Mouse (Mus musculus): ENCODE data around the gene Rabl6.

The Rabl6 gene

DNA sequence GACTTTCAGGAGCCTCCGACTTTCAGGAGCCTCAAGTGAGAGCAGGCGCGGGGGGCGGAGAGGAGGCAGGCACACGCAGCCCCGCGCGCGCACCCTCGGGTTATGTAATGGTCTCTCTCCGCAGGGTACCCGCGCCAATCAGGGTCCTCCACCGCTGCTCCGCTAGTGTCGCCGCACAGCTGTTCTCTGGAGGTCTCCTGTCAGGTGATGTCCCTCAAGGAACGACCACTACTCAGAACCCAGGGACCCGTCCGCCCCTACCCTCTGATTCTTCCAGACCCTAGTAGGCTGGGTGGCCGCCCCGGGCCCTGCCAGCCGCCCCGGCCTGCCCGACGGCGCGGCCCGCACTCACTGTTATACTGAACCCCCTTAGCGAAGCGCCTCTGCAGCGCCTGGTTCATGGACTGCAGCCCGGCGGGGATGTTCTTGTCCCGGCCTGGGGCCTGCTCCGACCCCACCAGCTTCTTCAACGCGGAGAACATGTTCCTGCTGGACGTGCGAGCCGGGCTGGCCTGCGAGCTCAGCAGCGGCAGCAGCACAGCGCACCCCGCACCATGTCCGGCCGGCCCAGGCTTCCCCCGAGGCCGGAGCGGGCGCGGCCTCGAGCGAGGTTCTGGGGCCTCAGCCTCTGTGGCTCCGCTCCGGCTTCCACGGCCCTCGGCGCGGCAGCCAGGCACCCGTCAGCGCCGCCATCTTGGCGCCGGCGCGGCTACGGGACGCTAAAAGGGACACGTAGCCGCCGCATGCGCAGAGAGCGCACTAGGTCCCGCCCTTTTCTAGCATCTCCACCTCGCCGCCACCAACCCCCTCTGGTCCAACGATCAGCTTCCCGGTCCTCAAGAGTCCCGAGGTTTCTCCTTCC is at the start of gene Rabl6:
Gene Rabl6, minus strand, starts transcription at position 761 of the 862 bp plus-strand sequence.
- peak; percentile 84 to 98 for DNase-seq

DNA sequence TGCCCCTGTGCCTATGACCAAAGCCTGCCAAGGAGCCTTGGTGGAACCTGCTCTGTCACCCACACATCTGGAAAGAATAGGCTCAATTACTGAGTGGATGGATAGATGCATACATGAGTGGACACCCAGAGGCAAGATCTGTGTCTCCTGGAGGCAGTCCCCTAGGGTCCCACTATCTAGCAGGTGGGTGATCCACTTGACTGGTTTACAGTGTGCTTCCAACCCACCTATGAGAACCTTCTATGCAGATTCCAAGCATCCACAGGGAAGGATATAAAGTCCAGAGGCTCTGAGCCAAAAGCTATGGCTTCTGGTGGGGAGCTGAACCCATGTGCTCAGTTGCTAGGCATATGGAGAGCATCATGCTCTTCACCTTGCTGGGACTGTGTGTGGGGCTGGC is 49.3 kb upstream of the Rabl6 start, which contains the start of gene Lcn5:
Gene Lcn5, plus strand, starts transcription at position 301 of the 400 bp plus-strand sequence.
- no peak for DNase-seq

DNA sequence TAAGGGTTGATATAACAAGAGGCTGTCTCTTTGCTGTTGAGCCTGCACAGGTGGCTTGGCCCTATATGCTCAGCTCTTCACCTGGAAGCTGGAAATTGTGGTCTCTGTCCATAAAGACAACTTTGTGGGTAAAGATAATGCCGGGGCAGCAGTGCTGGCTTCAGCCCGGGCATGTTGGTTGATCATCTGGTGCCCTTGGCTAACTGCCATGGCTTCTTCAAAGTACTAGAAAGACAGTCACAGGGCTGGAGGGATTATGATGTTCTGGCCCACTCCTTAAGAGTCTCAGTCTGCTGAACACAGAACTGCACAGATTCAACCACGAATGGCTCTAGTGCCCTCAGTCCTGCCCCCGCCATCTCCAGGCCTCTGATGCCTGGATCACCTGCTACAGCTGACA is 48.9 kb upstream of the Rabl6 start:
- peak; percentile 46 for DNase-seq

DNA sequence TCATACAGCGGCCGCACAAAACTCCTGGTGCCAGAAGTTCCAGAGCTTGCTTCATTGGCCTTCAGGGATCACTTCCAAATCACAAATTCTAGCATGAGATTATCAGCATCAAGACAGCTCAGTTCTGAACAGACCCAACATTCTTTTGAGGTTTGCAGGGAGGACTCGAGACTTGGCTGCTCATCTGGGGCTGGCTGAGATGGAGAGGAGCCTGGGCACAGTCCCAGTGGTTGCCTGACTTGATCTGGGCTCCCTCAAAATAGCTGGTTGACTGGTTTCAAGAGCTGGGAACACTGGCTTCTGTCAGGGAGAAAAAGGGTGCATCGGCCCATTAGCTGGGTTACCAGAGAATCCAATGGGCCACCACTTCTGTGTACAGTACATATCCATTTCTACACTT is 48.4 kb upstream of the Rabl6 start:
- DNase-seq = peak; percentile 7 to 13

DNA sequence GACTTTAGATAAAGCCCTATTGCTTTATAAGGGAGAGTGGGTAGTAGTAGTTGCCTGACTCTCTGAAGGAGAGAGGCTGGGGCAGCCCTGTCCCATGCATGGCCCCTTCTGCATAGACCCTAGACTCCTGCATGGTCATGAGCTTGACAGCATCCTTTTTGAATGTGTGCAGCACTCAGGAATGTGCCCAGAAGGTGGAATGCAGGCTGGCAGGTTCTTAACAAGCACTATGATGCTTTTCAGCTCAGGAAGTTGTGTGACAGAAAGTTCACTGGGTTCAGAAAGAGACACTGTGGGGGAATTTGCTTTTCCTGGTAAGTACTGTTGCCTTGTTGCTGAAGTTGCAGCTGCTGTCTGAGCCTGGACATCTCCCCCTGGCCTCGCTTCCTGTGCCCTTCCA is 46.2 kb upstream of the Rabl6 start:
- DNase-seq = no peak

DNA sequence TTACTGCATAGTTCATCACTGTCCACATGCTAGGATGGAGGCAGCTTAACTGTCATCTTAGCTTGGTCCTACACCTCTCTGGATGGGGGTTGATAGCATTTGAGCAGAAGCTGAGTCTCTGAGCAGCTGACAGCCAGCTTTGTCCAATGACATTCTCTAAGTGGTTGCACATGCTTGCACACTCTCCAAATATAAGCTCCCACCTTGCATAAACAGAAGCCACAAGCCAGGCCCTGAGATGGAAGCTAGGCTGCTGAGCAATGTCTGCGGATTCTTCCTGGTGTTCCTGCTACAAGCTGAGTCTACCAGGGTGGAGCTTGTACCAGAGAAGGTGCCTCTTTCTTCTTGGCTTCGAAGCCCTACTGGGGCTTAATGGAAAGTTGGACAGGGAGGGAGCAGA is 44.6 kb upstream of the Rabl6 start, which contains the start of gene Lcn8:
Gene Lcn8, plus strand, starts transcription at position 219 of the 400 bp plus-strand sequence.
- no peak for DNase-seq

DNA sequence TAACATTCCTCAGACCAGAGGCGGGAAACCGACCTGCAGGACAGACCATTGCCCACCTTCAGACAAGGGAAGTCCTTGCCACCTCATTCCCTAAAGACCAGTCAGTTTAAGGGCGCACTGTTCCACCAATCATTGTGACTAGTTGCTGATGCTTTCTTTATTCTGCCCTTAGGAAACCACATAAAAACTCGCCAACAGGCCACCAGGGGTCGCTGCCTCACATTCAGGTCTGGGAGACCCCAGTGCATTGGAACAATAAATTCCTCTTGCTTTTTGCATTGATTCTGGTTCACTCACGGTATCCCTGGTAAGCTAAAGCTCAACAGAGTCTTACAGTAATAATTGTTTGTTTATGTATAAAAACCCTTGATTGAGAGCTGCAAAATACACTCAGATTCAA is 31.6 kb upstream of the Rabl6 start:
- DNase-seq = peak in 1 of 2 experiments; percentile 30

DNA sequence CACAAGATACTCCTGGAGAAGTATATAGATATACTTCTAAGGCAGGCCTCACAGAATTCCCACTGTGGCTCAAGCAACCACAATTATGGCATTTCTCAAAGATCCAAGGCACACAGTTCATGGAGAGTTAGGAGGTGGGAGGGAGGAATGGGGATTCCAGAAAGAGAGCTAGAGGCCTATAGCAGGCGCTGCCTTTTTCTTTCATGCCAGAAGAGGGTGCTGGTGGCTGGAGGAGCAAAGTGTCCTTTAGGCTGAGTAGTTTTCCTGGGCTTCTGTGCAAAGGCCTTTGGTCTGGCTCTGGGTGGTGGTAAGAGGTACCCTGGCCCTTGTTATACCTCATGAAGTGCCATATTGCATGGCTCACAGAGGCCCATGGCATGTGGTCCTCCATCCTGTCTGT is 25.7 kb upstream of the Rabl6 start:
- no peak for DNase-seq

DNA sequence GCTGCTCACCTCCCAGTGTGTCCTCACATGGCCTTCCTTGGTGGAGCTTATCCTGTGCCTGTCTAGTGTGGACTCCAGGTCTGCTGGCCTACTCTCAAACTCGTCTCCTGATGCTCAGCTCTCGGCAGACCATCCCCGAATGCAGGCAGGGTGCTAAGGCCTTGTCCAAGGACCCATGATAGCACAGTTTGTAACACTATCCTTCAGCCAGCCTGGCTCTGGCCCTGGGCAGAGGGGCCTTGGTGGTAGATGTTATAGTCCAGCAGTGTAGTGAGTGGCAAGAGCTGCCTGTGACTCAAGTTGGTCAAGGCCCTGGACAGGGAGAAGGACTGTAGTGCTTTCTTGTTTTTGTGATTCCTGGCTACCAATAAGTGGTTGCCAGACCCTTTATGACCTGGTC is 25.3 kb upstream of the Rabl6 start:
- DNase-seq = no peak

DNA sequence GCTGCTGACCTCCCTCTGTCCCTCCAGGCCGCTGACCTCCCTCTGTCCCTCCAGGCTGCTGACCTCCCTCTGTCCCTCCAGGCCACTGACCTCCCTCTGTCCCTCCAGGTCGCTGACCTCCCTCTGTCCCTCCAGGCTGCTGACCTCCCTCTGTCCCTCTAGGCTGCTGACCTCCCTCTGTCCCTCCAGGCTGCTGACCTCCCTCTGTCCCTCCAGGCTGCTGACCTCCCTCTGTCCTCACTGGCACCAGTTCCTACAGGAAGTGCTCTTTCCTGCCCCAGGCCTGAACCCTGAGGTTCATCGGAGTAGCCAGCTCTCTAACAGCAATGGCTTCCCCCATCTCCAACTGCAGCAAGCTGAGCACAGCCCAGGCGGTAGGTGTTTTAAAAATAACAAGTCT is 20.4 kb upstream of the Rabl6 start:
- DNase-seq = no peak

DNA sequence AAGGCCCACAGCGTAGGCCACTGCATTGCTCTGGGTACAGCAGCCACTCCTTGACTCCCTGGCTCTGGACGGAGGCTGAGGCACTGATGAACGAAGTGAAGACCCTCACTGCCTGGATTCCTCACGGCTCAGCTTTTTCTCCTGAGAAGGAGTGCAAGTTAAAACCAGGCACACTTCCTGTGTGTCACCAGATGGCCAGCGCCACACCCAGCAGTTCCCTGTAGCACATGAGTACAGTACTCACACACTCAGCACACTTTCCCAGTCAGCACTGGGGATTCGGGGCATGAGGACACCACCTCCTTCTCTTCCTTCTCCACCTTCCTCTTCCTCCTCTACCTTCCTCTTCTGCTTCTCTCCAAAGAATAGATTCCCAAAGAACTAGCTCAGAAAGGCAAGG is 19.5 kb upstream of the Rabl6 start, which contains the start of gene Fcna:
Gene Fcna, minus strand, starts transcription at position 220 of the 400 bp plus-strand sequence.
- DNase-seq = no peak

DNA sequence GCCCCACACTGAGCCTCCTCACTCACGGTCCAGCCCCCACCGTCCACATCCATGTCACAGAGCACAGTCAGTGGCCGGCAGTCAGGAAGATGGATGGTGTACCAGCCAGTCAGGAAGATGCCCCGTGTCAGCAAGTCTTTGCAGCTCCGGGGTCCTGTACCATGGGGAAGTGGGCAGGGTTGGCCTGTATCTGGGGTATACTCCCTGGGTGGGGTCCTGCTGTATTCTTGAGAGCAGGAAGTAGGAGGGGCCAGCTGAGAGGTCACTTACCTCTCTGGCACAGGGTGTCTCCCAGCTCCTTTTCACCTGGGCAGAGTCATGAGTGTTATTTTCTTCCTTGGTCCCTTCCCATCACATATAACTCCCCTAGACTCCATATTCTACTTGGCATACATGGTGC is 17.7 kb upstream of the Rabl6 start:
- no peak for DNase-seq

DNA sequence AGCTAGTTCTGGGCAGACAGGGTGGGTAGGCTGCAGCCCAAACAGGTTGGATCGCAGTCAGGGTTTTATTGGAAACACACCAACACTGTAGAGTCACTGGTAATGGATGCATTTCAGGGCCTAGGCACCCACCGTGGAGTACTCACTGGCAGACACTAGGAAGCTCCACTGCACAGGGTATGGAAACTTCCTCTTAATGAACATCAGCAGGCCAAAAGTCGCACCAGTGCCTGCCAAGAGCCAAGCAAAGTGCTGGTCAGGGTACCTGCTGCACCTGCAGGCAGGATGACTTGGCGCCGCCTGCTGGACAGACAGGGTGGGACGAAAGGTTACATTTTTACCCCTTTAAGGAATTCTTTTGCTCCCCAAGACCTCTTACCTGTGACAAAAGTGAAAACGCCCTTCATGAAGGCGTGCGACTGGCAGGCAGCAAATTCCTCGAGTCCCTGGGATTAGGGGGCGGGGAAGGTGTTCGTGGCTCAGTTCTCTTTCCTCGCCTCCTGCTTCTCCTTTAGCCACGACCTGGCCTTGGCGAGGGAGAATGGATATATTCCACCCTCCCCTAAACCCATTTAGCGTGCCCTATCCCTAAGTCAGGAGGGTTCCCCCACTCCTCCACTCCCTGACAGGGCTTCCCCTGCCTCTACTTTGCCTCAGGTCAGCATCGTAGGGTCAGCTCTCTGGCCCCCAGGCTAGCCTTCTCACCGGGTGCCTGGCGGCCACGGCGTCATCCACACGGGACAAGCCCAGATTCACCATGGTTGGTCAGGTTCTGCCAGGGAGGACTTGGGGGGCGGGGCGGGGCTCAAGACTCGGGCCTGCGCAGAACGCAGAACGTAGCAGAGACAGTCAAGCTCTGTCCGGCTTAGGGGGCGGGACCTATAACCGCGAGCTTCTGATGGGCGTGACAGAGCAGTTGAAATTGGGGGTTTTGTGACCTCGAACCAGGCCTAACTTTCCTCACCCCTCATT is 13.2 kb upstream of the Rabl6 start, which contains the start of gene Tmem141:
Gene Tmem141, minus strand, starts transcription at position 777 of the 972 bp plus-strand sequence.
- DNase-seq = peak; percentile 93 to 96

DNA sequence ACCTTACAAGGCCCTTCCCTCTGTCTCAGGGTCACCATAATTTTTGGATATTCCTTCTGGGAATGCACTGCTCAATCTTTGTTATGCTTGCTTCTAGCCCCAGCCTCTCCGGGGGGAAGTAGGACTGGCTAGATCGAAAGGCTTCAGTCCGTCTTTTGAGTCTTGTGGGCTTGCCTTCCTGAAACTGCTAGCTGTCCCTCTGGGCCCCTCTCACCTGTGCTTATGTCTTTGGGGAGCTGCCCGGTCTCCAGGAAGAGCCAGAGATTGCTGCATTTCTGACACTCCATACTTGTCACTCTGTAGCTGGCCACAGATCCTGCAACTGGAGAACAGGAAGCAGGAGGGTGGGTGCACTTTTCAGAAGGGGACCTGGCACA is 12.5 kb upstream of the Rabl6 start:
- DNase-seq = no peak

DNA sequence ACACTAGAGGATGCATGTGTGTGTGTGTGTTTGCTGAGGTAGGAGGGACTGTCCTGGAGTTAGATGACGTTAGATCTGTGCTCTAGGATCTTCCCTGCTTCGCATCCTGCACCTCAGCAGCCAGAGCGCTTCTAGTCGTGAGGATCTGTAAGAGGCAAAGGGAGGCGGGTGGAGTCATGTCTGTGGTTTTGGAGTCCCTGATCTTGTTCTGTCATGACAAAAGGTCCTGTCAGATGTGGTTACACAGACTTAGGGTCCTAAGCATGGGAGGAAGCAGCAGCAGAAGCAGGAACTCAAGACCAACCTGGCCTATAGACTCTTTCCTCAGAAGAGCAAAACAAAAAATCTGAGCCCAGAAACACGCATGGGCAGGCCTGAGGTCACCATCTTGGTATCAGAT is 12.1 kb upstream of the Rabl6 start:
- no peak for DNase-seq

DNA sequence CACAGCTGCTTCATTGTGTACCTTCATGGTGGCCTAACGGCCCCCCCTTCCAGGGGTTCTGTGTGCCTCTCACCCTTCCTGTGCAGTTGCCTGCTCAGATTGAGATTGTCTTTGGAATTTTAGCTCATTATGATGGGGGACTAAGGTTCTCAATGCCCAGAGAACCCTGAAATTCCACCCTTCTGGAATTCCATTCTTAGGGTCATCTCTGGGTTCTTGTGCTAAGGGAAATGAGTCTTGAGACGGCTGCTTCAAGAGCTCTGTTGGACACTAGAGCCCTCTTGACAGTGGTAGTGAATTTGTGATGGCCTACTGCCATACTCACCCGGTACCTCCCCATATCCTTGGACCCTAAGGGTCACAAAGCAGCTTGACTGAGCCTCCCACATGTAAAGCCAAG is 9.3 kb upstream of the Rabl6 start, which contains the start of gene Ccdc183:
Gene Ccdc183, minus strand, starts transcription at position 101 of the 400 bp plus-strand sequence.
- no peak for DNase-seq

DNA sequence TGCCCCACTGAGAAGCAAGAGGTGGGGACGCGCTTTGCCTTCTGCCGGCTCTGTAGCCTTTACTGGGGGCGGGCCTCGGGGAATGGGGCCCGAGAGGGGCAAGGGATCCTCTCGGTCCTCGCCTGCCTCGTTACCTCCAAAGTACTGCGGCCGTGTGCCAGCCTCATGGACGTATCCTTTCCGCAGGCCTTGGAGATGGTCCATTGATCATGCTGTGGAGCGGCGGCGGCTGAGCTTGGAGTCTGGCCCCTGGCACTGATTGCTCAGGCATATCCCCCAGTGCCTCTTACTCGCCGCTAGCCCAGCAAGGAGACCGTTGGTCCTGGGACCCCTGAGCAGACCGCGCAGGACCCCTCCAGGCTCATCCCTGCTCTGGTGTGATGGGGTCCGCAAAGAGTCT is 8.1 kb upstream of the Rabl6 start:
- no peak for DNase-seq

DNA sequence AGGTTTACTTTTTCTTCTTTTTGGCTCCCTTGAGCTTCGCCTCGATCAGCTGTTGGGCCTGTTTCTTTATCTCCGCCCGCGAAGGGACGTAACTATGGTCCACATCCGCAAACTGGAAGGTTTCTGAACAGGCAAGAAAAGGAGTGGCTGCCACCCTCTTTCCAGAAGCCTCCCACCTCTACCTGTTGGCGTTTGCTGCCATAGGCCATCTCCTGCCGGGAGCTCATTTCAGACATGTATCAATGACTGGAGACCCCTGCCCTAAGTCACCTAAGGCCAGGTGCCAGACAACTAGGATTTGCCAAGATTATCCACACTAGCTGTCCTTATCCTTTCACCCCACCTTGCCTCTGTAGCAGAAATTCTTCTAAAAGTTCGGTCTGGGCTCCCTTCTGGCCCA is 350 bp upstream of the Rabl6 start:
- peak in 1 of 2 experiments; percentile 27 for DNase-seq

DNA sequence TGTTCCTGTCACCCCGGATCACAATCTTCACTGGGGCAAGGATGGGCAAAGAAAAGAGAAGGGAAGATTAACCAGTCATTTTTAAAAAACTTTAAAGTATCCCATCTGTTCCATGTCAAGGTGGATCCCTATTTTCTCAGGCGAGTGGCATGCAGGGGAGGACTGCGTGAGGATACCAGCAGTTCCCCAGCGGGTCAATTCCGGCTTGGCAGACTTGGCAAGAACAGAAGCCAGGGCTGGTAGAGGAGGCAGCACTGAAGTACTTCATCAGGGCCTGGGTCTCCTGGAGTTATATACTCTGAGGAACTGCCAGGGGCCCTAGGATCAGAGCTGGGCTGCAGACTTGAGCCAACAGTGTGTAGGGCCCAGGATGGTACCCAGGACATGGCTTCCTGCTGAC is 5.8 kb downstream of the Rabl6 start:
- DNase-seq = no peak

DNA sequence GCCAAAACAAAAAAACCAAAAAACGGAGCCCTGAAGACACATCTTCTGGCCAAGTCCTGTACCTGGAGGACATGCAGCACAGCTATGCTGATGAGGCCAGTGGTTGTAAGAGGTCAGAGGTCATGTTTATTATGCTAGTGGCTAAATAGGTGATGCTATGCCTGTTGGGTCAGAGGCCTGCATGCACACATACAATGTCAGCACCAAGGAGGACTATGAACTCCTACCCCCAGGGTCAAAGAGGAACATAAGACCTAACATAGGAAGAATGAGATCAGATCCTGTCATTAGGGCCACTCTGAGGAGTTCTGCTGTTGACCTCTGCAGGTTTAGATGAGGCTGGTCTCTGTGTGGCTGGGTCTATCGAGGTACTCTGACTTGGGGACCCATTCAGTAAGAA is 8.3 kb downstream of the Rabl6 start:
- DNase-seq = no peak

DNA sequence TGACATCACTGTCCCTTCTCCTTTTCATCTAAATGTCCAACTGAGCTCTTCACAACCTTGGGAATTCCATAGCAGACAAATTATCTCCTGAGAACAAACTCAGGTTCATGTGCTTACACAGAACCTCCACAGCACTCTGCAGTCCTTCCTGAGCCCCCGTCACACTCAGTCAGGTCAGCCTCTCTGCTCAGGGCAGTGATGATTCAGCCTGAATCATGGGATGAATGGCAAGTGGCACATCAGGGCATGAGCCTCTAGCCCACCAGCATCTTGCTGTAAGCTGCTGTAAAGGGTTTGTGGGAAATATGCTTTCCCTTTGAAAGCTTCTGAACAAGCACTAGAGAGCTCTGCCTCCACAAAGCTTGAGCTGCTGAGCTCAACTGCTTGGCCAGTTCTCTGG is 9.6 kb downstream of the Rabl6 start:
- no peak for DNase-seq

DNA sequence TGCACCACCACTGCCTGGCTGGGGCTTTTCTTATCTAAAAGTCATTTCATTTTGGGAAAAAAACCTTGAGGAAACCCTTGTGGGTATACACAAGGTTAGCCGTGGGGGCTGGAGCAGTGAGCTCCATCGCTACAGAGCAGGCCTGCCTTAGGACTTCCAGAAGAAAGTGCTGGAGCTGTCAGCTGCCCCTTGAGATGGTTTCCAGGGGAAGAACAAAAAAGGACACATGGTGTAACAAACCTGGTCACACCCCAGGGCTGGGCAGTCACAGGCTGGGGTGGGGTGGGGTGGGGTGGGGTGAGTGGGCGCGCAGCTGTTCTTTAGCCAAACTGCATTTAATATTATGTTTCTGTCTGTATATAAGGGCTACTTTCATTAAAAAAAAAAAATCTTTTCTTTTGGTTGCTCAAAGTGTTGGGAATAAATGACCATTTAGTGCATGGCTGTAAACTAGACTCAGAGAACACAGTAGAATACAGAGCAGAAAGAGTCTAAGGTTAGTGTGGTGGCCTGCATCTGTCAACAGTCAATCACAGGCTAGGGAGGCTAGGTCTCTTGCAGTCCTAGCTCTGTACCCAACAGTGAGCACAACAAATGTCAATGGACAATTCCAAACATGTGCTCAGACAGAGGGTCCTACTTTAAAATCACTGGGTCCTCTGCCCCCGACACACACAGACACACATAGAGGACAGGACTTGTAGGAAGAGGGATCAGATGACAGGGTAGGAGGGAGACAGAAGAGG is 11.4 kb downstream of the Rabl6 start:
- DNase-seq = no peak

DNA sequence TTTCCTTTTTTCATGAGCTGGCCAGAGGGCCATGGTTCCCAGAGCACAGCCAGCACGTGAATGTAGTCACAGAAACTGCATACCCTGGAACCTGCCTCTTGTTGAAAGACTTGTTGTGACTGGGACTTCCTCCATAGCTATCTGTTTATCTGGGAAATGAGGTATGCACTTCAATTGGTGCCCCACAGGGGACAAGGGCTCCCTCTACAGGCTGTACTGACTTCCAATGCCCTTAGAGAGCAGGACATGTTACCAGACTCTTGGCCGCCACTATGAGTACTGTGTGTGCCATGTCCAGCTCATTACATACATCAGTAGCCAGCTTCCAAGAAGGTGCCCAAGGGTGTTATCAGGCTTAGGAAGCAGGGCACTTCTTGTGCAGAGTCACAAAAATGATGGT is 16.5 kb downstream of the Rabl6 start:
- DNase-seq = peak; percentile 59 to 61
